ENCODE assay signal across 1 mouse cellular context in genomic region chr17:28581056-28581455, GRCm38 (mm10).
TF ChIP-seq lines count a peak whose summit lies in the region.

No protein-coding gene starts in this region.

TF ChIP-seq in MEL, 35 proteins besides CTCF, POLR2A, EP300 and RAD21:
- TF ChIP-seq MAX (IDR thresholded peaks at IDR 0.05; ENCODE audit: low read length) (no peak), SMC3 (IDR thresholded peaks at IDR 0.05; ENCODE audit: low read depth, low read length) (peak; percentile 18; the same call in 1 of the 2 replicates)
